Mouse (Mus musculus): ENCODE data around the gene Pnck.

The Pnck gene

DNA sequence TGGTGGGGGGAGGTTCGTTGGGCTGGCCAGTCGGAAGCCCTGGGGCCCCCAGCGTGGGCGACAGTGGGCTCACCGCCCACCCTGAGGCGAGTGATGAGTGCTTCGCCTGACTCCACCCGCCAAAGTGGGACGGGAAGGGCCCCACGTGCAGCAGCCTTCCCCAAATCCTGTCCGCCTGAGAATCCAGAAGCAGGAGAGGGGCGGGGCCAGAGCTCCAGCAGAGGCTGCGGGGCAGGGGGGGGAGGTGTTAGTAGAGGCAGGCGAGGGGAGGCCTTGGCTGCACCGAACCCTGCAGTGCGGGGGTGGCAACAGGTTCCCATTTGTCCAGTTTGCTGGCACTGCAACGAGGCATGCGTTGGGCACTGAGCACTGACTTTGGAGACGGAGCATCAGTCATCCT lies 22.5 kb downstream of the Pnck start:
- DNase-seq: no peak

- no peak for DNase-seq
Observed at GRCm38 (mm10) chrX:73635425-73635824, 24.5 kb downstream of the Pnck start.

GRCm38 (mm10) chrX:73626981-73627380 lies 32.9 kb downstream of the Pnck start:
- DNase-seq: no peak

DNA sequence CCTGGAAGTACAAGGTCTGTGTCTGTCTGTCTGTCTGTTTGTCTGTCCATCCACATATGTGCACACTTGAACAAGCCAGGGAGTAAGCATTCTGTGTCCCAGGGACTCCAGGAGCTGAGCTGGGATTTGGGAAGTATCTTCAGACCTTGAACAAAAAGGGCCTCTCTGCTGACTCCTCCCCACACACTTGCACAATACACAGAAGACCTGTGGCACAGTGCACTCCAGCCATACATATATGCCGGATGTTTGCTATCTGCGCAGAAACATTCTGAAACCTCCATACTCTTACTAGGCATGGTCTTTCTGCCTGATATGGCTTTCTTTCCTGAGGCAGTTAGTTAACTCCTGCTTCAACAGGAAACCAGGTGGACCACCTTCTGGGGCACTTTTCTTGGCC lies 40.0 kb downstream of the Pnck start:
- DNase-seq: no peak

DNA sequence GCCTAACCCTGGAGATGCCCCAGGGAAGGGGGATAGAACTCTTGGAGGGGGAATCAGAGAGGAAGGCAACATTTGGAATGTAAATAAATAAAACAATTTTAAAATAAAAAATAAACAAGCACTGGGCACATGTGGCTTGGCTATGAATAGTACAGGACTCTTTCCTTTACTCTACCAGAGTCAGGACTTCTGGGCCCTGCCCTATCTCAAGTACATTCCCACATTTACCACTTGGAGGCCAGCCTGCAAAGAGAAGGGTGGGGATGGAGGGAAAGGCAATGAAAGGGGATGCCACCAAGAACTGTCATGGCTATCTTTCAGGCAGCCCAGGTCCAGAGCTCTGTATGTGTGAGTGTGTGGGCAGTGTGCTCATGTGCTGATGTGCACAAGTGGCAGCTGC lies 40.5 kb downstream of the Pnck start:
- DNase-seq: no peak

GRCm38 (mm10) chrX:73615876-73616275 lies 44.0 kb downstream of the Pnck start:
- no peak for DNase-seq

GRCm38 (mm10) chrX:73613665-73614064 lies 46.3 kb downstream of the Pnck start:
- DNase-seq: no peak
